Mouse (Mus musculus) sigmoid colon, adult 10 weeks (tissue): ENCODE measurements around the gene Mrm1. TPM values are rescaled to one million over a fixed set of nuclear protein-coding genes. Genes with fewer than 3 reads are reported as not detected.

Source experiments
- polyA plus RNA-seq: library from polyadenylated mRNA; stranded (reverse); fragments of 350-450 nt; fragmentation: Illumina TruSeq; extraction: RNeasy Lipid Tissue Mini Kit (QIAGEN cat#74804); gene quantifications from one replicate; pipeline ENCODE4 v1.2.3, GENCODE M21; 2014; ENCODE audit warnings: low read depth, low replicate concordance

Gene Mrm1
- 2.9 TPM for polyA plus RNA-seq

GRCm38 (mm10) chr11:84818961-84819692 is at the start of gene Mrm1:
TSS of gene Mrm1 (minus strand) at chr11:84819515.

GRCm38 (mm10) chr11:84828516-84829399 is 9.4 kb upstream of the Mrm1 start, which contains the start of gene Dhrs11:
TSS of gene Dhrs11 (minus strand) at chr11:84828994.

Other genes starting within 250 kb of the Mrm1 start
- 29.1 TPM for gene Dhrs11, start 9.5 kb upstream of the Mrm1 start, polyA plus RNA-seq
- gene Ggnbp2, start 51.3 kb upstream of the Mrm1 start, polyA plus RNA-seq = 470 TPM
- gene Myo19, start 60.6 kb upstream of the Mrm1 start, polyA plus RNA-seq = 19.6 TPM
- 24.3 TPM for gene Pigw, start 60.8 kb upstream of the Mrm1 start, polyA plus RNA-seq
- 14.0 TPM for gene Znhit3, start 96.9 kb upstream of the Mrm1 start, polyA plus RNA-seq
- gene Car4, start 138.3 kb upstream of the Mrm1 start, polyA plus RNA-seq = 879 TPM